Mouse (Mus musculus) spleen, postnatal 36 days (tissue): Measurements from ENCODE around the gene Tmem273.

ENCODE experiments used
- DNase-seq, 2 experiments: peaks; one replicate each; pipeline ENCODE4 v3.0.0; 2022; ENCODE audit warnings: low spot score in 2 of 2, mixed read lengths in 1 of 2

The Tmem273 gene

GRCm38 (mm10) chr14:32812429-32812828 is 26.7 kb downstream of the Tmem273 start:
- DNase-seq, result peak in 1 of 2 experiments; percentile 20

- no peak for DNase-seq
Measured at GRCm38 (mm10) chr14:32814961-32815360, 29.2 kb downstream of the Tmem273 start.

GRCm38 (mm10) chr14:32816533-32816932 is 30.8 kb downstream of the Tmem273 start:
- no peak for DNase-seq

- DNase-seq, result no peak
Measured at GRCm38 (mm10) chr14:32817258-32817657, 31.5 kb downstream of the Tmem273 start.

- no peak for DNase-seq
Measured at GRCm38 (mm10) chr14:32819297-32819696, 33.5 kb downstream of the Tmem273 start.

GRCm38 (mm10) chr14:32822812-32823211 is 37.0 kb downstream of the Tmem273 start:
- DNase-seq, result no peak

- no peak for DNase-seq
Measured at GRCm38 (mm10) chr14:32823861-32824260, 38.1 kb downstream of the Tmem273 start.

GRCm38 (mm10) chr14:32824267-32825150 is 38.7 kb downstream of the Tmem273 start:
- no peak for DNase-seq

- no peak for DNase-seq
Measured at GRCm38 (mm10) chr14:32825426-32826032, 39.8 kb downstream of the Tmem273 start.

- no peak for DNase-seq
Measured at GRCm38 (mm10) chr14:32827165-32827564, 41.4 kb downstream of the Tmem273 start.

GRCm38 (mm10) chr14:32827994-32828650 is 42.4 kb downstream of the Tmem273 start:
- no peak for DNase-seq

- no peak for DNase-seq
Measured at GRCm38 (mm10) chr14:32833847-32834246, 48.1 kb downstream of the Tmem273 start, which contains the start of gene Fam170b. TSS of gene Fam170b (plus strand) at chr14:32833962.

GRCm38 (mm10) chr14:32835181-32835580 is 49.4 kb downstream of the Tmem273 start:
- DNase-seq, result no peak

- DNase-seq, result no peak
Measured at GRCm38 (mm10) chr14:32835596-32835995, 49.8 kb downstream of the Tmem273 start.

GRCm38 (mm10) chr14:32836191-32836590 is 50.4 kb downstream of the Tmem273 start:
- DNase-seq, result no peak

GRCm38 (mm10) chr14:32842052-32842451 is 56.3 kb downstream of the Tmem273 start:
- DNase-seq, result no peak

GRCm38 (mm10) chr14:32854059-32854458 is 68.3 kb downstream of the Tmem273 start:
- DNase-seq, result no peak

GRCm38 (mm10) chr14:32856246-32856645 is 70.5 kb downstream of the Tmem273 start:
- DNase-seq, result no peak

- DNase-seq, result no peak
Measured at GRCm38 (mm10) chr14:32856681-32857328, 71.0 kb downstream of the Tmem273 start, which contains the start of gene Vstm4. TSS of gene Vstm4 (plus strand) at chr14:32856756.

- DNase-seq, result no peak
Measured at GRCm38 (mm10) chr14:32858361-32858760, 72.6 kb downstream of the Tmem273 start.

- no peak for DNase-seq
Measured at GRCm38 (mm10) chr14:32858941-32859510, 73.3 kb downstream of the Tmem273 start.
